Mouse (Mus musculus) hindbrain, embryonic 16.5 days (tissue): ENCODE measurements at regions not wholly inside any gene's neighbourhood (a gene's known extent, or its start where the extent isn't known, plus 50 kb on each side); places are given as distances from the start of the nearest gene placed in this dataset.

Source experiments
- ATAC-seq: fragments of 200-750 bp; cut with Nextera tagmentation; 2 replicates; pipeline ENCODE4 v1.8.0; 2017; ENCODE audit warnings: moderate TSS enrichment, moderate library complexity
- H3K27ac ChIP-seq: fragments of 300-500 bp; sonication (generic); 2 replicates; pipeline ENCODE4 v1.5.1; 2014; ENCODE audit warnings: low read depth, mild to moderate bottlenecking, control low read depth, low read length, moderate library complexity
- H3K27me3 ChIP-seq: fragments of 300-500 bp; sonication (generic); replicated peaks from 2 replicates; pipeline ENCODE4 v1.6.1; 2014; ENCODE audit warnings: low read length; ENCODE audit not compliant: control insufficient read depth, insufficient read depth
- H3K36me3 ChIP-seq: fragments of 300-500 bp; sonication (generic); 2 replicates; pipeline ENCODE4 v1.6.1; 2014; ENCODE audit warnings: mild to moderate bottlenecking, low read length, moderate library complexity, mixed read lengths; ENCODE audit not compliant: control insufficient read depth, insufficient read depth
- H3K4me1 ChIP-seq: fragments of 300-500 bp; sonication (generic); 2 replicates; pipeline ENCODE4 v1.6.1; 2014; ENCODE audit warnings: low read depth, low read length; ENCODE audit not compliant: control insufficient read depth, insufficient read depth
- H3K4me2 ChIP-seq: fragments of 300-500 bp; sonication (generic); 2 replicates; pipeline ENCODE4 v1.6.1; 2014; ENCODE audit warnings: mild to moderate bottlenecking, low read length, control low read depth, moderate library complexity
- H3K4me3 ChIP-seq: fragments of 300-500 bp; sonication (generic); 2 replicates; pipeline ENCODE4 v1.5.1; 2014; ENCODE audit warnings: mild to moderate bottlenecking, low read length, control low read depth, moderate library complexity
- H3K9ac ChIP-seq: fragments of 300-500 bp; sonication (generic); 2 replicates; pipeline ENCODE4 v1.6.1; 2014; ENCODE audit warnings: low read depth, mild to moderate bottlenecking, control low read depth, low read length, moderate library complexity
- H3K9me3 ChIP-seq: fragments of 300-500 bp; sonication (generic); 2 replicates; pipeline ENCODE4 v1.6.1; 2014; ENCODE audit warnings: mild to moderate bottlenecking, low read length, moderate library complexity; ENCODE audit not compliant: control insufficient read depth
- WGBS: fragments of 180-500 bp; shearing (Covaris S2); extraction: QIAGEN DNeasy Blood & Tissue Kit; methylation state at CpG from one replicate; pipeline ENCODE4 v1.1.7; 2014; 5-methylcytosine and 5-hydroxymethylcytosine counted together

DNA sequence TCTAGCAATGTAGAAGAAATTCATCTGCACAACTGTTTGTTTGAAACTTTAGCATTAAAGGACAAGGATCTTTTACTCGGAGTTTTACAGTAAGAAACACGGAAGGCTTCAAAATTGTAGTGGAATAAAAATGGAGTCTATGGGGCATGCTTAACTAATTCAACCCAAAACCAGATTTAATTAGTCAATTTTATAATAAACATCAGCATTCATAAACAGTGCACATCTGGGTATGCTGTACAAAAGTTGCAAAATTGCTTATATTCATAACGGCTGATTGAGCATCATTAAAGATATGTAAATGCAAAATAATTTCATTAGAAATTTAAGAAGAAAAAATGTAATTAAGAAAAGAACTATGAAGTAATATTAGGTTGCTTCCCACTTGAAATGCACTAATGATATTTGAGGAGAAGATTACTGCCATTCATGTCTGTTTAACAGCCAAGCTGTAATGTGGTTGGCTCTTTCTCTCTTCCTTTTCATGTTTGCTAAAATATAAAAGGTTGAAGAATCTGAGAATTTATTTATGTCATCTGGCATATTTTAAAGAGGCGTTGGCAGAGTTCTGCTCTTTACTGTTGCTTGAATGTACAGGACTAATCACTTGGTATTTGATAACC lies 1037.3 kb downstream of the Fam181b start:
- no peak overlapping the region for H3K4me3 ChIP-seq
- H3K9ac ChIP-seq, result no peak overlapping the region
- H3K27ac ChIP-seq, result no peak overlapping the region
- 88% methylated on average over 4 of the region's 4 CpGs for WGBS
- H3K4me1 ChIP-seq, result no peaks in the 10 kb centered on the region
- H3K27me3 ChIP-seq, result no peaks in the 10 kb centered on the region
- H3K9me3 ChIP-seq, result no peaks in the 10 kb centered on the region
- H3K36me3 ChIP-seq, result no peaks in the 10 kb centered on the region
- no peak overlapping the region for H3K4me2 ChIP-seq
- no peak for ATAC-seq

DNA sequence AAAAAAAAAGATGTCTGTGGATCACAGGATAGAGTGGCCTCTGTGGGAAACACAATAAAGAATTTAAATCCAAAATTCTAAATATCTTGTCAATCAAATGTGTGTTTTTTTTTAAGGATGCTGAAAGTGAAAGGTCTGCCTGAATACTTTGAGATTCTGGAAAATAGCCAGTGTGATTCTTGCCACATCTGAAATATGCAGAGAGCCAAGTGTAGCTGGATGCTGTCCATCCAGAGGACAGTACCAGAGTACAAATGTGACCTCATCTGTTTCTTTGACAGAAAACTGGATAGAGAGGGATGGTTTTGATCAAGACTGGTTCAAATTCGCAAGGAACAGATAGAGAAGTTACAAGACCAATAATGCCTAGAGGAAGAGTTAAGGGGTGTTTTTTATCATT lies 1044.1 kb downstream of the Fam181b start:
- H3K36me3 ChIP-seq, result no peaks in the 10 kb centered on the region
- no peak overlapping the region for H3K4me3 ChIP-seq
- H3K27me3 ChIP-seq, result no peaks in the 10 kb centered on the region
- H3K27ac ChIP-seq, result no peak overlapping the region
- H3K4me2 ChIP-seq, result no peak overlapping the region
- WGBS, result 87% methylated on average over 1 of the region's 1 CpGs
- H3K4me1 ChIP-seq, result no peaks in the 10 kb centered on the region
- H3K9me3 ChIP-seq, result no peaks in the 10 kb centered on the region
- ATAC-seq, result no peak
- H3K9ac ChIP-seq, result no peak overlapping the region

DNA sequence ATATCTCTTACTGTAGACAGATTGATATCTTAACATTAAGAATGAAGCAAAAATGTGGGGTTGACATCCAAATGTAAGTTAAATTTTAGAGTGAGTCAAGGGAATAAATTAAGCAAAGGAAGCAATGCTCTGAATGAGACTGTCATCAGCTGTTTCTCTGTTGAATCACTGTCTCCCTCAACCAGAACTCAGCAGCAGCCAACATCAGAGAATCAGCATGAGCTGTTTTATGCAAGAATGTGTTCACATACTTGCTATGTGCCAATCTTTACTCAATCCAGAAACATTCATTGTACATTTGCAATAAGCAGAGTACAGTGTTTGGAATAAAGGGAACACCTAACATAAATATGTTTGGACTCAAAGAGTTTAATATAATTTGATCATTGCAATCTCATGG lies 1074.6 kb downstream of the Fam181b start:
- H3K36me3 ChIP-seq, result no peaks in the 10 kb centered on the region
- ATAC-seq, result no peak

DNA sequence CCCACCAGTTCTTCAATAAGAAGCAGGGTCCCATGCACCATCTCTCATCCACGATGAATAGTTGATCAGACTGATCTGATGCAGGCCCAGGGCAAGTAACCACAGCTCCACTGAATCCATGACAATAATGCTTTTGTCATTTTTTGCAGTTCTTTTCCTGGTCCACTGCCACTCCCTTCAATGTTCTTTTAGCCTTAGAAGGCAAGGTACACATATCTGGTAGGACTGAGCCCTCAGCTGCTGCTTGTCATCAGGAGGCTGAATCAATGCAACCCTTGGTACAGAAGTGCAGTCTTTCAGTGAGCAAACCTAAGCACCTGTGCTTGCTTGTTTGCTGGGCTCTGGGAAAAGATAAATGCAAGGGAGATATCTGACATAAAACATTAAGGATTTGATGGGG lies 1075.8 kb downstream of the Fam181b start:
- Histone ChIP-seq H3K4me2 (no peak overlapping the region), H3K9me3 (no peaks in the 10 kb centered on the region), H3K27me3 (no peaks in the 10 kb centered on the region), H3K27ac (no peak overlapping the region), H3K4me1 (no peaks in the 10 kb centered on the region), H3K9ac (no peak overlapping the region), H3K36me3 (no peaks in the 10 kb centered on the region), H3K4me3 (no peak overlapping the region)
- WGBS, result 70% methylated on average over 1 of the region's 1 CpGs
- ATAC-seq, result no peak

More for the DNA sequence above, 1074.6 kb downstream of the Fam181b start:
- Histone ChIP-seq H3K27me3 (no peaks in the 10 kb centered on the region), H3K9ac (no peak overlapping the region), H3K4me1 (no peaks in the 10 kb centered on the region), H3K9me3 (no peaks in the 10 kb centered on the region), H3K4me2 (no peak overlapping the region), H3K27ac (no peak overlapping the region), H3K4me3 (no peak overlapping the region)

DNA sequence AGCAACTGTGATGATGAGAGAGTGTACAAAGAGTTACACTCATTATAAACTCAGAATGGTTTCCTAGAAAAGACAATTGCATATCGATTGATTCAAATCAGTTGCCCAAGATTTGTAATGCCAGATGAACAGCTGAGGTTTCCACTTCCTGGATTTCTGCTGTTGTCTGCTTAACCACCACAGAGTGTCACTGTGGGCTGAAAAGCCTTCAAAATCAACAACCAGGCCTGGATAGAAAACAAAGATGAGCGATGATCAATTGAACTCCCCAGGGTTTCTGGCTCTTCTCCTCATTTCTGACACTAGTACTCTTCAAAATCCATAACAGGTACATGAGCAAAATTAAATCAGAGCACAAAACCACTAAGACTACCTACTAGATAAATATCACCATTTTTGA lies 1100.4 kb downstream of the Fam181b start:
- no peak overlapping the region for H3K9ac ChIP-seq
- WGBS, result 83% methylated on average over 2 of the region's 2 CpGs
- no peak for ATAC-seq
- H3K27me3 ChIP-seq, result no peaks in the 10 kb centered on the region
- no peak overlapping the region for H3K27ac ChIP-seq
- H3K36me3 ChIP-seq, result no peaks in the 10 kb centered on the region
- H3K4me3 ChIP-seq, result no peak overlapping the region
- H3K9me3 ChIP-seq, result no peaks in the 10 kb centered on the region
- no peak overlapping the region for H3K4me2 ChIP-seq
- H3K4me1 ChIP-seq, result no peaks in the 10 kb centered on the region

DNA sequence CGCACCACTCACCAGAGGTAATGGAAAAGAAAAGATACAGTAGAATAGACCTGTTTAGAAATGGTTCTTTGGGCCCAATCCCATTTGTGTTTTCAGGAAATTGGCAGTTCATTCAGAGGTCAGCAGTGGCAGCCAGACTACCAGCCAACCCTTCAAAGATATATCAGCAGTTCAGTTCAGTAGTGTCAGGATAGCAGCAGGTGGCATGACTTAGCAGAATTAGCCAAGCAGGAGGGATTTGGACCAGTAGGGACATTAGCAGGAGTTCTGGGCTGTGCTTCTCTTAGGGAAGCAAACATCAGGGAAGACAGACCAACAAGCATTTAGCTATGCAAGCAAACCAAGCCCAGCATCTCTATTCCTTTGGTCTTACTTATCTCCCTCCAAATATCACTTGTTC lies 1132.7 kb downstream of the Fam181b start:
- ATAC-seq, result no peak

DNA sequence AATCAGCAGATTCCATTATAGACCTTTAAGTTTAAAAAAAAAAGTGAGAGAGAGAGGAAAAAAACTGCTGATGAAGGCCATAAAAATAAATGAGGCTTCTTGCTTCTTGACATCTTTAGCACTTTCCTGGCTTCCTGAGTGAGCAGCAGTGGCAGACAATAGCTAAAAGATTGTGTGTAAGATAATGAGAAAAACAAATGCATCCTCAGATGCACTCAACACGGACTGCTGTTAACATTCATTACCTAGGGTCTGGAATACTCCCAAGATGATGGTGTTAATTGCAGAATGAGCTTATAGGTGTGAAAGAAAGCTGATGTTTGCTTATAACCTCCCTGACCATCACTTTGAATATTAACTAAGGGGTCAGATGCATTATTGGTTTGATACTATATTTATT lies 1147.8 kb downstream of the Fam181b start:
- Histone ChIP-seq H3K27me3 (no peaks in the 10 kb centered on the region), H3K27ac (no peak overlapping the region), H3K9ac (no peak overlapping the region), H3K9me3 (no peaks in the 10 kb centered on the region), H3K4me3 (no peak overlapping the region), H3K36me3 (no peaks in the 10 kb centered on the region), H3K4me2 (no peak overlapping the region), H3K4me1 (no peaks in the 10 kb centered on the region)
- WGBS, result 55% methylated on average over 1 of the region's 1 CpGs
- ATAC-seq, result no peak

More for the DNA sequence above, 1132.7 kb downstream of the Fam181b start:
- no peaks in the 10 kb centered on the region for H3K4me1 ChIP-seq
- 93% methylated on average over 1 of the region's 1 CpGs for WGBS
- no peak overlapping the region for H3K27ac ChIP-seq
- H3K9me3 ChIP-seq, result no peaks in the 10 kb centered on the region
- no peak overlapping the region for H3K9ac ChIP-seq
- no peaks in the 10 kb centered on the region for H3K27me3 ChIP-seq
- H3K36me3 ChIP-seq, result no peaks in the 10 kb centered on the region
- H3K4me2 ChIP-seq, result no peak overlapping the region
- no peak overlapping the region for H3K4me3 ChIP-seq

DNA sequence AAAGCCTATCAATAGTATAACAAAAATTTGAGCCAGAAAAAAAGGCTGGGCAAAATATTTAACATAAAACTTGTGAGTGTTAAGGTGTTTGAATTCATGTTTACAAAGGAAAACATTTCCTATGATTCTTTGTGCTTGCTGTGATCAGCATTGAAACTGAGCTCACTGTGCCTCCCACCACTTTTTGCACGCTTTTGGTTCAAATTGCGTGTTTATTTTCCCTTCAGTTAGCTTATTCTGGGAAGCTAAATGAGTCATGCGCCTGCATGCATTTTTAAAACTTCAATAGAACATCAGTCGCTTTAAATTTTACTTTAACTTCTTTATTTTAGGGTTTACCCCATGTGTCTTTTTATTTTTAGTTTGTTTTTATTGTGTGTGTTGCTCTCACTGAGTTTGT lies 1154.0 kb downstream of the Fam181b start:
- 89% methylated on average over 4 of the region's 4 CpGs for WGBS
- Histone ChIP-seq H3K9ac (no peak overlapping the region), H3K27me3 (no peaks in the 10 kb centered on the region), H3K4me2 (no peak overlapping the region), H3K27ac (no peak overlapping the region), H3K4me3 (no peak overlapping the region), H3K36me3 (no peaks in the 10 kb centered on the region), H3K9me3 (no peaks in the 10 kb centered on the region), H3K4me1 (no peaks in the 10 kb centered on the region)
- ATAC-seq, result no peak

DNA sequence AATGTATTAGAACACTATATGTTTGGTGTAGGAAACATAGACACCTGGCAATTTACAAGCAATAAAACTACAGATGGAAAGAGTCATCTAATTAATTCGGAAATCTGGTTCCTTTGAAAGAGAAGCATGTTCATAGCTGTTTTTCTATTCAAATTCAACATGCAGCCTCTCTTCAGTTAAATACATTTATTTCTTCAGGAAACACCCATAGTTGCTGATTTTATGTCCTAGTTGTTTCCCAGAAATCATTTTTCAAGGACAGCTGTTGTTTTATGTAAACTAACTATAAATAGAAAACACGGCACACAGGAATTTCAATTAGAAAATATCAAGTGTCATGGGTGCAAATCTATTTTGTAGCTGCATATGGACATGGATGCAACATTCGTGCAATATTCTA lies 1169.8 kb downstream of the Fam181b start:
- H3K27ac ChIP-seq, result no peak overlapping the region
- H3K4me3 ChIP-seq, result no peak overlapping the region
- no peaks in the 10 kb centered on the region for H3K4me1 ChIP-seq
- H3K36me3 ChIP-seq, result no peaks in the 10 kb centered on the region
- H3K27me3 ChIP-seq, result no peaks in the 10 kb centered on the region
- ATAC-seq, result no peak
- H3K9me3 ChIP-seq, result no peaks in the 10 kb centered on the region
- no peak overlapping the region for H3K4me2 ChIP-seq
- no peak overlapping the region for H3K9ac ChIP-seq
- WGBS, result 85% methylated on average over 3 of the region's 3 CpGs
